Mouse (Mus musculus) urinary bladder, adult 18-20 months (tissue): Measurements from ENCODE around the gene Slc9a5.

Source experiments
- DNase-seq, 2 experiments: peaks; one replicate each; pipeline ENCODE4 v3.0.0; 2022; ENCODE audit warnings: low spot score in 2 of 2, mixed read lengths in 2 of 2

The Slc9a5 gene

GRCm38 (mm10) chr8:105326141-105326672 lies 22.4 kb upstream of the Slc9a5 start, which contains the start of the genes Lrrc29 and Tmem208:
Gene Lrrc29 (minus strand): TSS chr8:105326278.
Gene Tmem208 (plus strand): TSS chr8:105326354.
- peak; percentile 91 to 95 for DNase-seq

GRCm38 (mm10) chr8:105326968-105327367 lies 21.7 kb upstream of the Slc9a5 start:
- DNase-seq: no peak

DNA sequence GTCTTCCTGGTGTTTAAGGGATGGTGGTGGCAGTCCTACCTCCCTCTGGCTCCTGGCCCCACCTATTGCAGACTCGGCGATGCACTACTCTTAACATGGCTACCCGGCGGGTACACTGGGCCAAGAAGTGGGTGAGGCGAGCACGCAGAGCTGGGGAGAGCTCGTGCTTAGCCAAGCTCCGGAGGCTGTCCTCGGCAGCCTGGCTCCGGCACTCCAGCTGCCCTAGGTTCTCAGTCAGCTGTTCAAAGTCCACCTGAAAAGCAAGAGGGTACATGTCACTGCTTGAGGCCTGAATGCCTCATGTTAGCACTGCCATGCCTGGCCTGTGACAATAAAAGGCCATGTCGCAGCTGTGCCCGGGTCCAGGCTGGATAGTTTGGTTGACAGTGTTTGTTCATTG lies 18.3 kb upstream of the Slc9a5 start:
- DNase-seq: no peak

DNA sequence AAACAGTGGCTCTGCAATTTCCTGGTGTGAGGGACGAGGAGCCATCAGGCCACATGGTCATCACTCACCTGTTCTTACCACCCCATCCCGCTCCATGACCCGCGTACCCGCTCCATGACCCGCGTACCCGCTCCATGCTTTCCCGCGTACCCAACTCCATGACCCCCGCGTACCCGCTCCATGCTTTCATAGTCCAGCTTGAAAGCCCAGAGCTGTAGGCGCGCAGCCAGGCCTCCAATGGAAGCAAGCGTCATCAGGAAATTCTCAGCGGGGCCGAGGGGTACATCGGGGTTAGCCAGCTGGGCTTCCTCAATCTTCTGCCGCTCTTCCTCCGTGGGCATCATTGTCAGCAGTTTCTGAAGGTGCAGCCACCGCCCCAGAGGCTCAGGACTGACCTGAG lies 17.2 kb upstream of the Slc9a5 start:
- no peak for DNase-seq

GRCm38 (mm10) chr8:105331931-105332330 lies 16.7 kb upstream of the Slc9a5 start:
- DNase-seq: no peak

GRCm38 (mm10) chr8:105332523-105332922 lies 16.1 kb upstream of the Slc9a5 start:
- no peak for DNase-seq

GRCm38 (mm10) chr8:105336373-105337130 lies 12.1 kb upstream of the Slc9a5 start:
- no peak for DNase-seq

DNA sequence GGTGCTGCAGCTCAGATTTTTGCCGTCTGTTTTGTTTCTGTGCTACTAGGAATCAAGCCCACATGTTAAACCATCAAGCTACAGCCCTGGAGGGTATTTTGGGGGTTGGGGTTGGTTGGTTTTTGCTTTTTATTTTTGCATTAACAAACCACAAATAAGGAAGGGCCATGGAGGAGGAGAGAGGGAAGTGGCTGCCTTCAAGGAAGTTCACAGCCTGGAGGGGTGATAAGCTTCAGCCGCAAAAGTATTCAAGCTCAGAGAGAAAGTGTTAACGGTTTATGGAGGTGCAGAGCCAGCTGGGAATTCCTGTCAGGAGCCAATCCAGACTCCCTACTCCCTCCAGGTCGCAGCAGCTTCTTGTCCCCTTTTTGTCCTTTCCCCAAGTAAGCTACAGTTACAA lies 9.7 kb upstream of the Slc9a5 start:
- no peak for DNase-seq

DNA sequence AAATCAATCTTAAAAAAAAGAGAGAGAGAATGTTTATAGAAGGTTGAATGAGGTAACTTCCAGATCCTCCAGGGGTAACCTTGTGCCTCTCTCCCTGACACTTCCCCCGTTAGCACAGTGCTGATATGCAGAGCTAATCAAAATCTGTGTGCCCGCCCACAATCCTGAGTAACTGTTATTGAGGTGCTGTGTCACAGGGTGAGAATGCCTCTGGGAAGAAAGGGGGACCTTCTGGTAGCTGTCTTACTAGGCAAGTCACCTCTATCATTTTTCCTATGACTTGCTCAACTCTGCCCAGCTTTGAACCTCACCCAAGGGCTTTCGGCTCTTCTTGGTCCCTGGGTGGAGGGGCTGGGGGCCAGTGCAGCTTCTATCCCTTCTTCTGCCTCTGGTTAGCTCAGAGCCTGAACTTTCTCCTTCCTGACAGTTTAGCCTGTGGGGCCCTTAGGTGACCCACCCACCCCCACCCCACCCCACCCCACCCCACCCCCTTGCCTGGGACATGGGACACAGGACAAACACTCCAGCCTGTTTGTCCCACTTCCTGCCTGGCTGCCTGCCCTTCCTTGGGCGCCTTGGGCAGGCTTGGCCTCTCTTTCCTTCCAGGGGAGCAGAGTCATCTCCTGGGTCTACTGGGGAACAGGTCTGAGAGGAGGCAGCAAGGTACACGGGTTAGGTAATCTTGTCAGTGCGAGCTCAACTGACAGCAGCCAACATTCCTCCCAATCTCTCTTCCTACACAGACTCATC lies 8.6 kb upstream of the Slc9a5 start:
- DNase-seq: no peak

- DNase-seq: no peak
These were observed 7.2 kb upstream of the Slc9a5 start for GRCm38 (mm10) chr8:105341399-105341798.

DNA sequence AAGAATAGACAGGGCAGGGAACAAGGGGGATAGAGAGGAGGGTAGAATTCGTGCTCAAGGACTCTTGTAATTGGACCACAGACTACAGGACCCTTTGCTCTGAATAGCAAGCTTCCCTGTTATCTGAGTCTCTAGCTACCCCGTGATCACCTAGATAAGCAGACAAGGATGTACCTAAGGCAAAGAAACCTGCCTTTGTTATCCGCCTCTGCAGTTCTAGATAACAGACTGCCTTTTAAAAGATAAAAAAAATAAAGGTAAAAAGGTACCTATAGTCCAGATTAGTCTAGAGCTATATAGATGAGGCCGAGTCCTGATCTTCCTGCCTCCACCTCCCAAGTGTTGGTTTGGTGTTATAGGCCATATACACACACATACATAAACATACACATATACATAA lies 5.9 kb upstream of the Slc9a5 start:
- DNase-seq: no peak

DNA sequence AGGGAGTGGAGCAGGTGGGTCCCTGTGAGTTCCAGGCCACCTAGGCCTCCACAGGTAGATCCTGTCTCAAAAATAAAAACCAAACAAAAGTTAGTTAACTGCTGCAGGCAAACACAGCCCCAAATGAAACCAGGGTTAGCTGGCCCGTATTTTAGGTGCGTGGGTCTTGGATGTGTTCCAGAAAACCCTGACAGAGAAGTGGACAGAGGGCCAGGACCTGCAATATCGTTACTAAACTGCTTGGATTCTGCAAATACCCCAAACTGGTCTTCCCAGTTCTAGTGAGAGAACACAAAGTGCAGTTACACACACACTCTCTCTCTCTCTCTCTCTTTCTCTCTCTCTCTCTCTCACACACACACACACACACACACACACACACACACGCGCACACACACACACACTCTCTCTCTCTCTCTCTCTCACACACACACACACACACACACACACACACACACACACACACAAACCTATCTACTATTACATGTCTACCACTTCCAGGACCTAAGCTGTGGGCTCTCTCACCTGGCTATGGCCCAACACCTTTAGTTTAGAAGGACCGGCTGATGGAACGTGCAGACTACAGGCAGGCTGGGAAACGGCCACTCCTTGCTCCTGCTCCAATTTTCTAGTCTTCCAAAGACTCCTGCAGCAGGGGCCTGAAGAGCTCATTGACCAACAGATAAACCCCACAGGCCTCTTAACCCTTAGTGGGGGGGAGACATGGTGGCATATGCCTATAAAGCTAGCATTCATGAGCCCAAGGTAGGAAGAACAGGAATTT lies 4.7 kb upstream of the Slc9a5 start:
- DNase-seq: no peak

DNA sequence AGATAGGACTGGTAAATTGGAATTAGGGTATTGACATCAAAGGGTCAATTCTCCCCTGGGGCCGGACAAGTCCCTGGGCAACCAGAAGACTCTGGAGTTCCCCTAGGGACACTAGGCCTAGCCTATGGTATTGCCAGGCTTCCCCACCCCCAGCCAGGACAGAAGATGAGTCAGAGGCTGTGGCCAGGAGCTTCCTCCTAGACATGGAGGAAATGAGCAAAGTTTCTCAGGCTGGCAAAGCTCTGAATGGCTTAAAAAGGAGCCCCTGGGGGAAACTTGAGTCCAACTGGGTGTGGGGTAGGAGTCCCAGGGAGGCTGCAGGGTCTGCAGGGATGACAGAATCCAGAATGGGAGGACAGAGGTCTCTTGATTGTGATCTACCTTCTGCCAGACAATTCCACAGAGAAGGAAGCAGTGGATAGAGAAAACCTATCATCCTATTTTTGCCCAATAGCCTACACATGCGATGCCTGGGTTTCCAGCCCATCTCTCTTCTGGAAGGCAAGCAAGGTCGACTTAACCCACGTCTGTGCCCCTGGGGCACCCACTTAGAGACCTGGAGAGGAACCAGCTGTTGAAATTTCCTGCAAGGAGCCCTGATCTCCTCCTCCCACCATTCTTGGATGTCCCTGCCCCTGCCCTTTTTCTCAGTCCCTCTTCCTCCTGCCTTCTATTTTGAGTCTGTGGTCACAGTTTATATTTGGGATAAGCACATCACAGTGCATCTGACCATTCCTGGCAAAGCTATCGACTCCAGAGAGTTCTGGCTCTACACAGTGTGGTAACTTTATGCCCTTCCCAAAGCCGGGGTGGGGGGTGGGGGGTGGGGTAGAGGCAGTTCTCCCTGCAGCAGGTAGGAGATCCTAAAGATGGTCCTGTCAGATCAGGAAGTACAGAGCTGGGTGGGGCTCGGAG lies 3.3 kb upstream of the Slc9a5 start:
- no peak for DNase-seq

- peak; percentile 63 to 84 for DNase-seq
These were observed 1.8 kb upstream of the Slc9a5 start for GRCm38 (mm10) chr8:105346611-105347427.

DNA sequence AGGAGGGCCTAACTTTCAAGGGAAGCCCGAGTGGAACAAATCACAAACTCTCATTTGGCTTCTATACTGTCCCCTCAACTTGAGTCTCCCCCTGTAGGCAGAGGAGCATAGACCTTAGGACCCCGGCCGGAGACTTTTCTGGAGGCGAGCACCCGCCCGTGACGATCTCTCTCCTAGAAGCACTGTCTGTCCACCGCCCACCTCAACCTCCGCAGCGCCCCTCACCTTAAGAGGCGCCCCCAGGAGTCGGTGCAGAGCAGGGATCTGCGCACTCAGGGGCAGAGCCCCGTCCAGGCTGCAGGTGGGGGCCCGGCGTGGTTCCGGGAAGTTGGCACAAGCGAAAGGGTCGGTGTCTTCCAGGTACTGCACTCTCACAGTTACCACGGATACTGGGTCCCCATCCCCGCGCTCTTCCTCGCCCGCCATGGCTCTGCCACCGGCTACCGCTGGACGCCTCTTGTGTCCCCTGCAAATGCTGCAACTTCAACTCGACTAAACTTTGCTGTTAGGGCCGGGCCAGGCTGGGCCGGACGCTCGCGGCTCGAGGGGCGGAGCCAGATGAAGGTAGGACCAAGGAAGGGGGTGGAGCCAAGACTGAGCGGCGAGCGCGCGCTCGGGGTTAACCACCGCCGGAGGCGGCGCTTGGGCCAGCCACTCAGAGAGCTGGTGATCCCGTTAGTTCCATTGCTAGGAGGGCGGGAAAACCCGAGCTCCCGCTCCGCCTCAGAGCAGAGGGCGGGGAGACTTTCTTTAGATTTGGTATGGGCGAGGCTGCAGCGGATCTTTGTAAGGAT lies 1.0 kb upstream of the Slc9a5 start, which contains the start of gene Fhod1:
TSS of gene Fhod1 (minus strand) at position 526 of the 794 bp plus-strand sequence.
- DNase-seq: peak; percentile 84 to 93

- DNase-seq: no peak
These were observed 591 bp downstream of the Slc9a5 start for GRCm38 (mm10) chr8:105349096-105349771.

DNA sequence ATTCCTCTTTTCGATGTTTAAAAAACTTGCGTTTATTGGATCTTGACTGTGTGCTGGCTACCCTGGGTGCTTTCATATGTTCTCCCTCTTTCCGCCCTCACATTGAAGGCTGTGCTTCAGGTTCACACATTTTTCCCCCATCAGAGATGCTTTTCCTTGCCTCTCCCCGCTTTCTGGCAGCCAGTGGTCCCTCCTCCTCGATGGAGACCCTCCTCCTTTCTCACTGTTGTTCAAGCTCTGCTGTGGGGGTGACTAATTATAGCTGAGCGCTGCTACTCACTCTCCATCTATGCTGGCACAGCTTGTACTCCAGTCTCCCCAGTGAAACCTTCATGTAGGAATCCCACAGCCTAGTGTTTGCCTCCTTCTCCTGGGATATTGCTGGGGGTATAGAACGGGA lies 1.5 kb downstream of the Slc9a5 start:
- no peak for DNase-seq

GRCm38 (mm10) chr8:105353583-105354135 lies 5.0 kb downstream of the Slc9a5 start:
- DNase-seq: no peak
